Mouse (Mus musculus): ENCODE measurements around the gene Prr7.
A peak's percentile ranks its signal among the peaks of the same experiment; 100 is the strongest.

Prr7 gene

GRCm38 (mm10) chr13:55448131-55448530 is 15.9 kb upstream of the Prr7 start:
- DNase-seq (ENCODE audit: low spot score in 2 of 2) = no peak

DNA sequence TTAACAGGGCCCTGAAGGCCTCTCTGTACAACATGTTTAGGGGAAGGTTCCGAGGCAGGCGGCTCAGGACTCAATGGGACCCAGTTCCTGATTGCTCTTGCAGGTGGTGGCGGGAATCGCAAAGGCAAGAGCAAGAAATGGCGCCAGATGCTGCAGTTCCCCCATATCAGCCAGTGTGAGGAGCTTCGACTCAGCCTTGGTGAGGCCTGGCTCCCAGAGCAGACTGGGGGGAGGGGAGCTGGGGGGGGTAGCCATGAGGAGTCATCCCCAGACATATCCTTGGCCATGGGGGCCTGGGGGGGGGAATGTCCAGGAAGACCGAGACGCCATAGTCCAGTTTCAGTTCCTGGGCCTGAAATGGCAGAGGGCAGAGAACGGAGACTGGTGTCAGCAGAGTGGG is 14.9 kb upstream of the Prr7 start:
- DNase-seq (ENCODE audit: low spot score in 2 of 2) = no peak

DNA sequence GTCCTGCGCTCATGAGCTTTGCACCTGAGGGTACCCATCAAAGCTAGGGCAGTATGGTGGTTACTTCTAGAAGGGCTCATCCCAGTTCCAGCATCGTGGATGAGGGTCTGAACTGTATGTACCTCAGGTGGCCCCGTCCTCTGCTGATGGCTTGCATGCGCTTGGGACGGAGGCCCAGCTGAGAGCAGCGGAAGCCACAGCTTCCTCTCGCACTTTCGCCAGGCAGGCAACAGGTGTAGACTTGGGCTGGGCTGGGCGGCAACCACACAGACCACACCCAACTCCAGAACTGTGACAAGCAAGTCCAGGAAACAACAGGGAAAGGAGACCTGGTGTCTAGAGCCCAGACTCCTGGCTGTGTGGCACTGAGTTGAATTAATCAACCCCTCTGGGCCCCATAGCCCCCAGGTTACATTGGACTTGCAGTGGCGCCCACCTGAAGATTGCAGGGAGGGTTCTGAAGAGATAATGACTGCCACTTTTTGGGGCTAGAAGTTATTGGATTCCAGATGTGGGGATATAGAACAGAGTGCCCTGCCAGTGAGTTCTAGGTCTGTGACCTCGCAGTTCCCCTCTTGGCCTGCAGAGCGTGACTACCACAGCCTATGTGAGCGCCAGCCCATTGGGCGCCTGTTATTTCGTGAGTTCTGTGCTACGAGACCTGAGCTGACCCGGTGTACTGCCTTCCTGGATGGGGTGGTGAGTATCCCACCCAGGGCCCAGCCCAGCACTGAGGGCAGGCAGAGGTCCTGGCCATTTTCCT is 14.2 kb upstream of the Prr7 start:
- DNase-seq (ENCODE audit: low spot score in 2 of 2) = no peak

DNA sequence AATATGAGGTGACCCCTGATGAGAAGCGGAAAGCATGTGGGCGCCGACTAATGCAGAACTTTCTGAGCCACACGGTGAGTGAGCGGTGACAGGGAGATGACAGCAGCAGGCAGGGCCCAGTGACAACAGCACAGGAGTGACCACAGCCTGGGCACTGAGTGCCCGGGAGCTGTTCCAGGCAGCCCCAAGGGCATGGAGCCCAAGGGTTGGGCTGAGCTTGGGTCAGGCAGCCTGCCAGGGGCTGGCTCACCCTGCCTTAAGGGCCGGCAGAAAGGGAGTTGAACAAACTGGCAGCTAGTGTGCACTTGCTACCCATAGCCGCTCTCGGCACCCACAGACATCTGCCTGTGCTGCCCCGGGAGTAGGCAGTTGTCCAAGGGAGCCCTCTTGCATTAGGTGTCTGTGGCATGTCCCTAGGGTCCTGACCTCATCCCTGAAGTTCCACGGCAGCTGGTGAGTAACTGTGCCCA is 13.5 kb upstream of the Prr7 start:
- DNase-seq (ENCODE audit: low spot score in 2 of 2) = no peak

DNA sequence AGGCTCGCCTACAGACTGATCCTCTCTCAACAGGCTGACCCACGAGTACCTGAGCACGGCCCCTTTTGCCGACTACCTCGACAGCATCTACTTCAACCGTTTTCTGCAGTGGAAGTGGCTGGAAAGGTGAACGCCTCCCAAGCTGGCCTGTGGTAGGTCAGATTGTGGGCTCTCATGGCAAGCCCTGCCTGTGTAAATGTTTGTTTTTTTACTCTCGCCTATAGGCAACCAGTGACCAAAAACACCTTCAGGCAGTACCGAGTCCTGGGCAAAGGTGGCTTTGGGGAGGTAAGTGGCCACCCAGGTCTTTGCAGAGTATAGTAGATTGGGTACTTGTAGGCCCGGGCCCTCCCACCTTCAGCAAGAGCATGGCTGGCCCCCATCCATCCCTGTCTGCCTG is 12.8 kb upstream of the Prr7 start:
- DNase-seq (ENCODE audit: low spot score in 2 of 2) = no peak

GRCm38 (mm10) chr13:55451785-55452549 is 12.1 kb upstream of the Prr7 start:
- no peak for DNase-seq (ENCODE audit: low spot score in 2 of 2)

DNA sequence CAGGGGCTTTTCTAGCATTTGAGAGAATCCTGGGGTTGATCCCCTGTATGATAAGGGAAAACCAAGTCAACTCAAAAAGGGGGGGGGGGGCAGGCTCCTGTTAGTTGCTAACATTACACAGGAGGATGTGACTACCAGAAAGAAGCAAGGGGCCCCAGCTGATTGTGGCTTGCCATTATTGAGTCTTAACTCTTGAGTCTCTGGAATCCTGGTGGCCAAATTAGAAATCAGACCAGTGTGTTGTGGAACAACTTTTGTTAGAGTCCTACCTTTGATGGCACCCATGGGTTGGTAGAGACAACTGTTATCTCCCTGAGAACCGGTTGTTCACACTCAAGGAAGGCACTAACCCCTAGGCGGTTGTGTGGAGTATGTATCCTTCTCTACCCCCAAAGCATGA is 1.1 kb upstream of the Prr7 start:
- DNase-seq (ENCODE audit: low spot score in 2 of 2) = no peak

- DNase-seq (ENCODE audit: low spot score in 2 of 2) = no peak
Measured at GRCm38 (mm10) chr13:55463399-55464026, 554 bp upstream of the Prr7 start.

- no peak for DNase-seq (ENCODE audit: low spot score in 2 of 2)
Measured at GRCm38 (mm10) chr13:55465184-55465583, 1.1 kb downstream of the Prr7 start.

DNA sequence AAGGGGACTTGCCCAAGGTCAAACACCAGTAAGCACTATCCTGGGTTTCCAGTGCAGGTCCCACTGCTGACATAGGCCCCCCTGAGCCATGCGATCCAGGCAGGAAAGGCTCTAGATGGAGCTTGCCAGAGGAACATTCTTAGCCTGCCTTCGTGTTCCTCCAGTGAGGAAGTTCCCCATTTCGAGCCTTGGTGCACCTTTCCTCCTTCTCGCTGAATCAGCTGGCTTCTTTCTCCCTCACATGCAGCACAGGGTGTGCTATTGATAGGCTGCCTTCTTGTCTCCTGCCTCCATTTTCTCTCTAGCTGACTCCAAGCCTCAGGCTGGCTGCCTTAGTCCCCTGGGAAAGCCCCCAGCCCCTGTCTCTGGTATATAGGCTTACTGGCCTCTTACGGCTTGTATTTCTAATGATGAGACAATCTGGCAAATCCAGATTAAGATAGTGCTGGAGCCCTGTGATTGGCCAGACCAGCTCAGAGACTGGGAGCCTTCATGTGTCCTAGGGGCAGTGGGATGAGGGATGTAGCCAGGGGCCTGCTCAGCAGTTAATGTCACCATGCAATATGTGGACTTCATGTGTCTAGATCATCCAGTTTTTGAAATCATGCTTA is 1.9 kb downstream of the Prr7 start:
- DNase-seq (ENCODE audit: low spot score in 2 of 2) = no peak

DNA sequence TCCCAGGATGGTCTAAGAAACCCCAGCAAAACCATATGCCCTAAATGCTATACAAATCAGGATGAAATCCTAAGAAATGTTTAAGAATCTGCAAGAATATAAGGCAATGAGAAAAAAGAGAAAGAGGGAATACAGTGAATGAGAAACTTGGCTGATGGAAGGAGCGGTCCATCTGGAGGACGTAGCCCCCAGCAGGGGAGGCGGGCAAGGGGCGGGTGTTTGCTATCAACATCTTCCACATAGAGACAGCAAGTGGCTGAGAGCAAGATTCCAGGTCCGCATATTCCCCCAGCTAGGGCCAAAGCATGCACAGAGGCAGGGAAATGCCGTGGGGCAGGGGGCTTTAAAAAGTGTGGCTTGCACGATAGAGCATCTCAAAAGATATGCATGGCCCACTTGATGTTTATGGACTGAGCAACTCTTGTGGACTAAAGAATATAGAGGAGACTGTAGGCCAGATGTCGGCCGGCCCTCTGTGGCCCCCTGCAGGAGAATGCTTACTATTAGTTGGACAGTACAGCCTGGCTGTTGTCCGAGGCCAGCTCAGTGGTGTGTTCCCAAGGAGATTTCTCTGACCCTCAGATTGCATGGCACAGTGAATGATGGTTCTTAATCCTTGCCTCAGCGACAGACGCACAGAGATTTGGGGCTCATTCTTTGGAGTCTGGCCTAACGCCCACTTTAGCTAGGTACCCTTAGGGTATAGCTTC is 4.9 kb downstream of the Prr7 start:
- DNase-seq (ENCODE audit: low spot score in 2 of 2) = no peak

DNA sequence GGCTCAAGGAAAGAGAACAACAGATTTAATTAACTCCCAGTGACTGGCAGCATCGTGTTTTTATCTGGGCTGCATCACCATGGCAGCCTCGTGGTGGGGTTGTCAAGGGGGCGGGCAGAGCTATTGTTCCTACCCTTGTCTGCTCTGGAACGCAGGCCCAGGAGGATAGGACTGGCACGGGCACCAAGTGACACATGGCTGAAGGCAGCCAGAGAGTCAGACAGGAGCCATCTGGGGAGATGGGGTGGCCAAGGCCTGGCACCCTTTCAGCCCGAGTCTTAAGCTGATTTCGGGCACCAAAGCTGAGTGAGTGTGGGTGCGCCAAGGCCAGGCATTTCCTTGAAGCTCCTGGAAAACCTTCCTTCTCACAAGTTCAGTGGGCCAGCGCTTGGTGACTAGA is 6.3 kb downstream of the Prr7 start:
- no peak for DNase-seq (ENCODE audit: low spot score in 2 of 2)

DNA sequence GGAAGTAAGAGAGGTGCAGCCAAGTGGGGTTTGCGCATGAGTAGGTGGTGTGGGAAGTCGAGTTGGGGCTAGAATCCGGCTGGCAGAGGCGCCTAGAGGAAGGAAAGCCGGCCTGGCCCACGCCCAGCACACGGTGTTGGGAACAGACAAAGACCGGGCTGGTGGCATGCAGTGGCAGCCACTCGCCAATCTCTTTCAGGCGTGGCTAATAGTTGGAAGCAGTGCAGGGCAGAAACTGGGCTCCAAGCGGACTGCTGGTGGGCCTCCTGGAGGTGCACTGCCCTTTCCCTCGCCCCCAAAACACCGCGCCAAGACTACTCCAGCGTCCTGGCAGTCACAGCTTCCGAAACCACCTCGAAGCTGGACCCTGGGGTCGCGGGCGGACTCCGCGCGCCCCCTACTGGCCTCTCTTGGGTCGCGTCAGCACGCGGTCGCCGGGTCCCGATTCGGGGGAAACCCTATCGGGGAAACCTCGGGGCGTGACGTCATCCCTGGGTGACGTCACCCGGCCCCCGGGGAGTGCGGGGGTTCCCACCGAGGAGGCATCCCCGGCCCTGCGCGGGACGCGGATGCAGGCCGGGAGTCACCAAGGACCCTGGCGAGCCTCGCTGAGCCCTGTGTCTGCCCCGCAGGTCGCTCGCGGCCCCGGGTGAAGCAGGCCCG is 7.2 kb downstream of the Prr7 start:
- no peak for DNase-seq (ENCODE audit: low spot score in 2 of 2)

DNA sequence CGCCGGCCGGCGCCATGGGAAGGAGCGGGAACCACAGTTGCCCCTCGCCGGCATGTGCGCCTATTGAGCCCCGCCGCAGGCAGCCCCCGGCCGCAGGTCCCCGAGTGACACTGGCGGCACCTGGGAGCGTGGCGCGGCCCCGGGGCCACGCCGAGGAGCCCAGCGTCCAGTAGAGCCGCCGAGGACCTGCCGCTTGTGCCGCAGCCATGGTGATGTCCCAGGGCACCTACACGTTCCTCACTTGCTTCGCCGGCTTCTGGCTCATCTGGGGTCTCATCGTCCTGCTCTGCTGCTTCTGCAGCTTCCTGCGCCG is 7.7 kb downstream of the Prr7 start:
- no peak for DNase-seq (ENCODE audit: low spot score in 2 of 2)

- peak; percentile 74 to 80 for DNase-seq (ENCODE audit: low spot score in 2 of 2)
Measured at GRCm38 (mm10) chr13:55472132-55473022, 8.3 kb downstream of the Prr7 start.

- DNase-seq (ENCODE audit: low spot score in 2 of 2) = no peak
Measured at GRCm38 (mm10) chr13:55473076-55473831, 9.2 kb downstream of the Prr7 start.

DNA sequence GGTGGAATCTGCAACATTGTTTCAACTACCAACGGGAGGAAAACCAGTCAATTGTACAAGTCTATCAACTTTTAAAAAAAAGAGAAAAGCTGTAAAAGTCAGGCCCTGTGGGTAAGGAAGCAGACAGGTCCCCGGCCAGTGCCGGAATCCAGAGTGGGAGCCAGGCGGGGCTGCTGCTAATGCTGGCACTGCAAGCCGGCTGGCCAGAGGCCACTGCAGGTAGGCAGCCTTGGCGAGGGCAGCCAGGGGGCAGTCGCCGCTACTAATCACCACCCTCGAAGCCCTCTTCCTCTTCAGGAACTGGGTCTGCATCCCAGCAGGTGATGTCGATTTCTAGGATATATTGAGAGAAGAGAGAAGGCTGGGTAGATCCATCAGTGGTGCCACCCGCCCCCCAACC is 9.9 kb downstream of the Prr7 start:
- no peak for DNase-seq (ENCODE audit: low spot score in 2 of 2)

GRCm38 (mm10) chr13:55474621-55475069 is 10.6 kb downstream of the Prr7 start:
- peak in 1 of 2 experiments; percentile 78 for DNase-seq (ENCODE audit: low spot score in 2 of 2)

DNA sequence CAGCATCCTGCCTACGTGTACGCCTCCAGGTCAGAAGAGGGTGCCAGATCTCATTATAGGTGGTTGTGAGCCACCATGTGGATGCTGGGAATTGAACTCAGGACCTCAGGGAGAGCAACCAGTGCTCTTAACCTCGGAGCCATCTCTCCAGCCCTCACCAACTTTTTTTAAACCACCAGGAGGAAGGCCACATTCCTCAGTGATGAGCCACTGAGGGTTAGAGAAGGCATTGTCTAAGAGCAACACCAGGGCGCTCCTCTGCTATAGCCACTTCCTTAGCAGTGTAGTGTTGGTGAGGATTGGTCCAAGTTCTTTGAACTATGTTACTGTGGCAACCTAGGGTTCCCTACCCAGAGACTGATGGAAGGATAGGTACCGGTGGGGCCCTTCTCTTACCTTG is 11.7 kb downstream of the Prr7 start:
- DNase-seq (ENCODE audit: low spot score in 2 of 2) = no peak

All from right cerebral cortex, postnatal 36 days (tissue).